Mouse (Mus musculus) brain, adult 2 months (tissue): ENCODE measurements around the gene Lrtm2.
A peak's percentile ranks its signal among the peaks of the same experiment; 100 is the strongest.
"Not testable (repeated sequence)": the region's sequence is repeated elsewhere in the genome, so short reads cannot be mapped to it uniquely, and the experiment has no call there.

Source experiments
- DNase-seq: peaks from one replicate; pipeline ENCODE4 v3.0.0; 2011; ENCODE audit warnings: low read depth, low spot score

Gene Lrtm2

GRCm38 (mm10) chr6:119330506-119330905 is at the start of gene Lrtm2:
Gene Lrtm2 (minus strand): TSS chr6:119330766.
- DNase-seq = peak; percentile 93

DNA sequence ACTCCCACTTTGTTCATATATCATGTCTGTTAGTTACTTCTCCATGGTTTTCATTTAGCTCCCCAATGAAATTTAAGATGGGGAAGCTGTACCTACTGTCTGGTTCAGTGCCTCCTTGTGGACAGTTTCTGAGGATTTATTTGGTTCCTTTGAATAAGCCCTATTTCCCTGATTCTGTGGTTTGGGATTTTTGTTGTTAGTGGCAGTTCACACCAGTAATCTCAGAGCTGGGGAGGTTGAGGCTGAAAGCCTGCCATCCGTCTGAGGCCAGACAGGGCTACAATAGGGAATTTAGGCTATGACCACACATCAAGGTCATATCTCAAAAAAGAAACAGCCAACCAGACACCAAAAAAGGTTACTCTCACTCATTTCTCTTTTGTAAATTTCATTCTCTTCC is 48.1 kb upstream of the Lrtm2 start:
- DNase-seq = no peak

DNA sequence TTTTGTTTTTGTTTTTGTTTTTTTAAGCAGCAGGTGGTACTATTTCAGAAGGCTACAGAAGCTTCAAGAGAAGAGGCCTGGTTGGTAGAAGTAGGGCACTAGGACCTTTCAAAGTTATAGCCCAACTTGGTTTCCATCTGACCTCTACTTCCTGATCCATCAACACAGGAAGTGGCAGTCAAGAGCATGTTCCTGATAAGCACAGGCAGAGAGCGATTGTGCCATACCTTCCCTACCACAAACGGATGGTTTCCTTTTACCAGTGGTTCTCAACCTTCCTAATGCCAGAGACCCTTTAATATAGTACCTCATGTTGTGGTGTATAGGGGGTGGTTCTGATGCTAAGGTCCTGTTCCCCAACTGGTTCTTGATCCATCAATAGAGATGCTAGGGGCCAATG is 47.0 kb upstream of the Lrtm2 start:
- no peak for DNase-seq

- DNase-seq = no peak
These were observed 44.5 kb upstream of the Lrtm2 start for GRCm38 (mm10) chr6:119375035-119375434.

GRCm38 (mm10) chr6:119373000-119373705 is 42.6 kb upstream of the Lrtm2 start:
- DNase-seq = no peak

DNA sequence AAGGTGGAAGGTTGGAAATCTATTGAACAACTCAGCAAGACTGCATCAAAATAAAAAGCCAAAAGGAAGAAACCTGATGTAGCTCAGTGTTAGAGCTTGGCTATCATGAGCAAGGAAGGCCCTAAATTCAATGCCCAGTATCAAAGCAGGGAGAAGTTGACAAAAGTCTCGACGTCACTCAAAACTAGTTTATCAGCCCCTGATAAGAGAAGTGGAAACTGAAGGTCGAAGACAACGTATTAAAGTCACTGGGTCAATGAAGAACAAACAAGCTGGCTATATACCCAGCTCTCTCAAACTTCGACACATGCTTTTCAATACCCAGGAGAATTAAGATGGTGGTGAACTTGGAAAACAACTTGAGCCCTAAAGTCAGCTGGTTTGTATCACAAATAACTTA is 41.7 kb upstream of the Lrtm2 start:
- DNase-seq = no peak

GRCm38 (mm10) chr6:119371624-119372023 is 41.1 kb upstream of the Lrtm2 start:
- peak; percentile 25 for DNase-seq

- DNase-seq = no peak
These were observed 36.8 kb upstream of the Lrtm2 start for GRCm38 (mm10) chr6:119367382-119367781.

- not testable (repeated sequence) for DNase-seq
These were observed 36.2 kb upstream of the Lrtm2 start for GRCm38 (mm10) chr6:119366800-119367199.

DNA sequence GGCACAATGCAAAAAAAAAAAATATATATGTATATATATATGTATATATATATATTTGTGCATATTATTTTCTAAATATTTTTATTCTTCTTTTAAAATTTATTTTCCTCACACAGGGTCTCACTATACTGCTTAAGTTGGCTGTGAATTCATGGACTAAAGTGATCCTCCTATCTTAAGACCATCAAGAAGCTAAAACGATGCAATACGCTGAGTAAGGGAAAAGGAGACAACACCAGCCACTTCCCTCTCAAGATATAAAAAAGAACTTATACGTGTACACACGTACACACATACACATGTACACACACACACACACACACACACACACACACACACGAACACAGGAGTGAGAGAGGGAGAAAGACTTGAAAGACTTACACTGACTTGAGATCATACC is 33.0 kb upstream of the Lrtm2 start:
- DNase-seq = no peak

DNA sequence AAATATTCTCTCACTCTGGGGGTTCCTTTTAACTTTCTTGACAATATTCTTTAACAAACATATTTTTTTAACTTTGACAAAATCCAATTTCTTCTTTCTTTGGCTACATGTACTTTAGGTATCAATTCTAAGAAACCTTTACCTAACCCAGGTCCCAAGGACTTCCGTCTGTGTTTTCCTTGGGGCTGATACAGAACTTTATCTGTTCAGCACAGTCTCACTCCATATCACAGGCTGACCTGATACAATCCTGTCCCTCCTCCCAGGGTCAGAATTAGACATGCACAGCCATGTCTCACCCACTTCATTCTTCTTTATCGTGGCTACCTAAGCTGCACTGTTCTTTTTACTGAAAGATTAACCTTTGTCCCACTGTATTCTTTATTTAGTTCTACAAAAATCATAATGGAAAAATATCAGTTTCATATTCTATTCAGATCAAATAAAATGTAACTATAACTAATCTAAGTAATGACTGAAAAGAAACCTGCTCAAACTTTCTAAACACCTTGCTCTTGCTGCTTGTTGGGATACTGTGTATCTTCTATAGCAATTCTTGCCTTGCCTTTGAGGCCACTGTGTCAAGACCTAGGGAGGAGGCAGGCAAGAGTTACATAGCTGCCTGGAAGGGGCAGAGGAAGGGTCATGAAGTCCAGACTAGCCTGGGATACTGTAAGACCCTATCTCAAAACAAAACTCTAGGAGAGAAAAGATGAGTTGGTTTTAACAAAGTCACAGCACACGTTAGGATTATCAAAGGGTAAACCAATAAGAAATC is 30.5 kb upstream of the Lrtm2 start:
- DNase-seq = no peak

- not testable (repeated sequence) for DNase-seq
These were observed 29.7 kb upstream of the Lrtm2 start for GRCm38 (mm10) chr6:119360250-119360649.

GRCm38 (mm10) chr6:119358020-119358571 is 27.5 kb upstream of the Lrtm2 start:
- DNase-seq = no peak

GRCm38 (mm10) chr6:119352501-119352900 is 21.9 kb upstream of the Lrtm2 start:
- no peak for DNase-seq

GRCm38 (mm10) chr6:119351656-119352055 is 21.1 kb upstream of the Lrtm2 start:
- no peak for DNase-seq

DNA sequence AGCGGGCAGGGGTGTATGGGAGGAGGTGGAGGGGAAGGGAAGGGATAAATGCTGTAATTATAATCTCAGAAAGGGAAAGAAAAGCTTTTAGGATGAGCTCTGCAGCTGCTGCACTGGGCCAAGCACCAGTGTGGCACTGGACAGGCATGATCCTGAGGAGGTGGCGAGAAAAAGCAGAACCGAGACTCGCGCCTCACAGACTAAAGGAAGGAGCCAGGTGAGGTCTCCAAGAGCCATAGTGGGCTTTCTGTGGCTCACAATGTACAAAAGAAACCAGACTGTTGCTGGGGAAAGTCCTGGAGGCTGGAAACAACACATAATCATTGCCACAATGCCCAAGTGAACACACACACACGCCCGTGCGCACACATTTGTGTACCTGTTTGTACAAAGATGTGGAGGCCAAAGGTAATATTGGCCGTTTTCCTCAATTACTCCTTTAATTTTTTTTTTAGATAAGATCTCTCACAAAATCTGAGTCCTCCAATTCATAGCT is 20.2 kb upstream of the Lrtm2 start:
- no peak for DNase-seq

- DNase-seq = peak; percentile 88
These were observed 17.7 kb upstream of the Lrtm2 start for GRCm38 (mm10) chr6:119348234-119348633.

DNA sequence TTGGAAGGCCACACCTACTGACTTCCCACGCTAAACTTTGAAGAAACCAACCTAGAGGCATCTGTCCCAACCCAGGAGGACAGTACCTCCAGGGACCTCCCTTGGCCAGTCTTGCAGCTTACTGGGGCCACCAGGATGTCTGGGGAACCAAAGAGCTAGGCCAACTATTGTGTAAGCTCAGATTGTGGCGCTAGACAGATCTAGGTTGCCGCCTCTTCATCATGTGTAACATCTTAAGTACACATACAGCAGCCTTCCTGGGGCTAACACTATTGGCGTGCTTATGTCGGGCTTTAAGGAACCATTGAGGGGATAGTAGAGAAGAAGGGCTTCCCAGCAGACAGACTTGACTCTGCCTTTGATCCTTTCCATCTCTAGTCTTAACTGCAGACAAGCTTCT is 17.2 kb upstream of the Lrtm2 start:
- peak; percentile 37 for DNase-seq

- DNase-seq = peak; percentile 68
These were observed 15.7 kb upstream of the Lrtm2 start for GRCm38 (mm10) chr6:119346257-119346656.

DNA sequence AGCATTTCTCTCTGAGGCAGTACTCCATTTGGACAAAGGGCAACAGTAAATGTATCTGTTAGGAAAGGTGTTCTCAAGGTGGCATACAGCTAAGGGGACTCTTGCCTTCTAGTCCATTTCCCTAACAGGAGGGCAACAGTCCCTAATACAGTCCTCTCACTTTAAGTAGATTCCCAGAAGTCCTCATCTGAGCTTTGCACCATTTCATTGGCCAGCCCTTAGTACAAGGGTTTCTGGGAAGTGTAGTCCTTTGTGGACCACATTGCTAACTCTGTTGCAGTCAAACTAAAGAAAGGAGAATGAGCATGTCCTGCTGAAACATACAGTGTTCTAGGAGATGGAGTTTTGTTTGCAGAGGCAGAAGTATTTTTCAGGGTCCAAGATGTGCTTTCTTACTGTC is 10.8 kb upstream of the Lrtm2 start:
- peak; percentile 87 for DNase-seq

- DNase-seq = no peak
These were observed 7.8 kb upstream of the Lrtm2 start for GRCm38 (mm10) chr6:119338121-119338912.

- DNase-seq = no peak
These were observed 6.7 kb upstream of the Lrtm2 start for GRCm38 (mm10) chr6:119337287-119337686.
